Mouse (Mus musculus): ENCODE data around the gene Npl. TPM values are rescaled to one million over a fixed set of nuclear protein-coding genes. Genes with fewer than 3 reads are reported as not detected.
A peak's percentile ranks its signal among the peaks of the same experiment; 100 is the strongest.

Gene Npl
- polyA plus RNA-seq, 1 experiment from 2014 or later: 7.1 TPM

- no peaks in the 10 kb centered on the region for H3K4me1 ChIP-seq (replicated peaks)
- H3K27me3 ChIP-seq: no peaks in the 10 kb centered on the region
- H3K4me3 ChIP-seq (replicated peaks): no peak overlapping the region
- no peak overlapping the region for H3K27ac ChIP-seq (replicated peaks)
- ATAC-seq (ENCODE audit: insufficient read depth): no peak
- WGBS (ENCODE audit: insufficient replicate concordance): 61% methylated on average over 6 of the region's 6 CpGs
- H3K9me3 ChIP-seq (replicated peaks): no peaks in the 10 kb centered on the region
- no peak overlapping the region for H3K4me2 ChIP-seq
- no peak overlapping the region for H3K9ac ChIP-seq
- H3K36me3 ChIP-seq (replicated peaks): no peaks in the 10 kb centered on the region
These were observed 40.8 kb downstream of the Npl start for GRCm38 (mm10) chr1:153509012-153509411.

DNA sequence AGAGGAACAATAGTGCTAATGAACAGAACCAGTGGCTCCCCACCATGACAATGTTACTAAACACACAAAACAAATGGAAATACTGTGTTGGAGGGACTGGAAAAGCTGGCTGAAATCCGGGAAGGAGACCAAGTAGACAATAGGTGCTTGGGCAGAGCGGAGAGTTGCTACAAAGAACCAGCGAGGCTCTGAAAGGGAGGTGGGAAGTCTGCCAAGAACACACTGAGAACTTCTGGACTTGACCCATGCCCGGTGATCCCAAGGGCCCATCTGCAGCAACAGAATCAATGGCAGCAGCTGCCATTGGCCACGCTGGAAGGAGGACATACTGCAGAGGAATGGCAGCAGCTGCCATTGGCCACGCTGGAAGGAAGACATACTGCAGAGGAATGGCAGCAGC is 43.6 kb downstream of the Npl start:
- Histone ChIP-seq H3K4me1 (replicated peaks) (no peaks in the 10 kb centered on the region), H3K36me3 (replicated peaks) (no peaks in the 10 kb centered on the region), H3K4me3 (replicated peaks) (no peak overlapping the region), H3K4me2 (no peak overlapping the region), H3K9me3 (replicated peaks) (no peaks in the 10 kb centered on the region), H3K27ac (replicated peaks) (no peak overlapping the region), H3K9ac (no peak overlapping the region), H3K27me3 (no peaks in the 10 kb centered on the region)
- no peak for ATAC-seq (ENCODE audit: insufficient read depth)
- WGBS (ENCODE audit: insufficient replicate concordance): 68% methylated on average over 6 of the region's 6 CpGs

- peak; percentile 37 for ATAC-seq (ENCODE audit: insufficient read depth)
- H3K27me3 ChIP-seq: no peaks in the 10 kb centered on the region
- H3K9me3 ChIP-seq (replicated peaks): no peaks in the 10 kb centered on the region
- no peak overlapping the region for H3K9ac ChIP-seq
- 33% methylated on average over 5 of the region's 5 CpGs for WGBS (ENCODE audit: insufficient replicate concordance)
- no peak overlapping the region for H3K27ac ChIP-seq (replicated peaks)
- H3K4me1 ChIP-seq (replicated peaks): no peaks in the 10 kb centered on the region
- H3K36me3 ChIP-seq (replicated peaks): no peaks in the 10 kb centered on the region
- H3K4me3 ChIP-seq (replicated peaks): no peak overlapping the region
- H3K4me2 ChIP-seq: no peak overlapping the region
These were observed 48.1 kb downstream of the Npl start for GRCm38 (mm10) chr1:153501644-153502321.

GRCm38 (mm10) chr1:153500030-153500429 is 49.8 kb downstream of the Npl start:
- H3K4me2 ChIP-seq: no peak overlapping the region
- WGBS (ENCODE audit: insufficient replicate concordance): 66% methylated on average over 9 of the region's 9 CpGs
- no peak overlapping the region for H3K9ac ChIP-seq
- no peak overlapping the region for H3K4me3 ChIP-seq (replicated peaks)
- H3K27ac ChIP-seq (replicated peaks): no peak overlapping the region
- no peaks in the 10 kb centered on the region for H3K9me3 ChIP-seq (replicated peaks)
- no peak for ATAC-seq (ENCODE audit: insufficient read depth)
- no peaks in the 10 kb centered on the region for H3K27me3 ChIP-seq
- no peaks in the 10 kb centered on the region for H3K36me3 ChIP-seq (replicated peaks)
- H3K4me1 ChIP-seq (replicated peaks): no peaks in the 10 kb centered on the region

DNA sequence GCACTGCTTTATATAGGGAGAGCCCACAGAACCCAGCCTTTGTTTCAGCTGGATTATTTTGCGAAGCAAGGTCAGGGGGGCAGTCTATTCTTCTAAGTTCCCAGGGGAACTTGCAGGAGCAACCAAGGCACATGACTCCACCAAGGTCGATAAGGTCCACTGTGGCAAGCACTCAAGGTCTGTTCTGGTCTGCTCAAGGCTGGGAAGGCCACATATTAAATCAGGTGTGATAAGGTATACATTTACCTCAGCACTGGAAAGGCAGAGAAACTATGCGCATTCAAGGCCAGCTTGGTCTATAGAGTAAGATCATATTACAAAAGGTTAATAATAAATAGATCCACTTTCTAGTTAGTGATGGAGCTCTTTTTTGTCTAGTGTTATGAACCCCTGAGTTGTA is 53.8 kb downstream of the Npl start:
- Histone ChIP-seq H3K9me3 (replicated peaks) (no peaks in the 10 kb centered on the region), H3K27me3 (no peaks in the 10 kb centered on the region), H3K4me2 (no peak overlapping the region), H3K27ac (replicated peaks) (no peak overlapping the region), H3K4me1 (replicated peaks) (peaks cover 9% of the 10 kb centered on the region; the same call in 1 of the 2 replicates), H3K4me3 (replicated peaks) (no peak overlapping the region), H3K9ac (no peak overlapping the region), H3K36me3 (replicated peaks) (no peaks in the 10 kb centered on the region)
- no peak for ATAC-seq (ENCODE audit: insufficient read depth)
- WGBS (ENCODE audit: insufficient replicate concordance): 65% methylated on average over 3 of the region's 3 CpGs

DNA sequence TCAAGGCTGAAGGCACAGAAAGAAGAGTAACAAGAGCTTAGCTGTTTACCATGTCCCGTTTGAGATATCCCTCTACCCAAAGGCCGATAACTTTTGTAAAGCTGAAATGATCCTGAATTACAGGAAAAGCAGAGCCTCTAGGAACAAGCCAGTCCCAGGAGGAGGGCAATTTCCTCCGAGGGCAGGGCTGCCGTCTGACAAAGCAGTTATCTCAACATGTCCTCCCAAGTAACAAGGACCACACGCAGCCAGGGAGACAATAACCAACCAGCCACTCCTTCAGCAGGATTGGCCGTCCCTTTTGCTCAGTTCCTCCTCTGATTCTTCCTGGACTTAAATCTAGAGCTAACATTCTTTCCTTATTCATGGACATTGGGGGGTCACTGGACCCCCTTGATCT is 55.9 kb downstream of the Npl start:
- ATAC-seq (ENCODE audit: insufficient read depth): no peak
- H3K4me3 ChIP-seq (replicated peaks): no peak overlapping the region
- WGBS (ENCODE audit: insufficient replicate concordance): 26% methylated on average over 6 of the region's 6 CpGs

GRCm38 (mm10) chr1:153493338-153493737 is 56.5 kb downstream of the Npl start:
- Histone ChIP-seq H3K27me3 (no peaks in the 10 kb centered on the region), H3K4me2 (no peak overlapping the region), H3K9ac (no peak overlapping the region), H3K4me1 (replicated peaks) (peaks cover 11% of the 10 kb centered on the region; the same call in 1 of the 2 replicates), H3K36me3 (replicated peaks) (no peaks in the 10 kb centered on the region), H3K9me3 (replicated peaks) (no peaks in the 10 kb centered on the region), H3K27ac (replicated peaks) (no peak overlapping the region), H3K4me3 (replicated peaks) (no peak overlapping the region)
- WGBS (ENCODE audit: insufficient replicate concordance): 42% methylated on average over 4 of the region's 4 CpGs
- no peak for ATAC-seq (ENCODE audit: insufficient read depth)

More for the DNA sequence above, 55.9 kb downstream of the Npl start:
- Histone ChIP-seq H3K36me3 (replicated peaks) (no peaks in the 10 kb centered on the region), H3K4me1 (replicated peaks) (peaks cover 9% of the 10 kb centered on the region; the same call in 1 of the 2 replicates), H3K27me3 (no peaks in the 10 kb centered on the region), H3K27ac (replicated peaks) (no peak overlapping the region), H3K9ac (no peak overlapping the region), H3K9me3 (replicated peaks) (no peaks in the 10 kb centered on the region), H3K4me2 (no peak overlapping the region)

DNA sequence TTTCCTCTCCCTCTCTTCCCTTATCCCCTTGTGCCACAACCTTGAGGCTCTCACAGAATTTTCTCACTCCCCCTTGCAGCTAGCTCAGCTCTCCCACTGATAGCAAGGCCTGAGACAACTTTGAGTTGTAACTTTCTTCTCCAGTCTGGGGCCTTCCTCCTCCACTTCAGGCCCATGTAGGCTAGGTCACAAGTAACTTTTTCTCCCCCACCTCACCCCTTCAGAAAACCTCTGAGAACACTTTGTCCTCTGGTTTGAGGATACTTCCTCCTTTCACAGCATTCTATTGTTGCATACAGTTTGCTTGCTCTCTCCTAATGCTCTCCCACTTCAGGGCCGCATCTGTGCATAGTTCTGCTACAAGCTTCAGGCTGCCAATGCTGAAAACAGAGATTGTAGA is 58.0 kb downstream of the Npl start:
- H3K4me1 ChIP-seq (replicated peaks): peaks cover 18% of the 10 kb centered on the region
- no peaks in the 10 kb centered on the region for H3K9me3 ChIP-seq (replicated peaks)
- H3K4me3 ChIP-seq (replicated peaks): no peak overlapping the region
- H3K9ac ChIP-seq: no peak overlapping the region
- no peaks in the 10 kb centered on the region for H3K36me3 ChIP-seq (replicated peaks)
- no peaks in the 10 kb centered on the region for H3K27me3 ChIP-seq
- 60% methylated on average over 1 of the region's 1 CpGs for WGBS (ENCODE audit: insufficient replicate concordance)
- no peak for ATAC-seq (ENCODE audit: insufficient read depth)
- H3K27ac ChIP-seq (replicated peaks): no peak overlapping the region
- H3K4me2 ChIP-seq: no peak overlapping the region

DNA sequence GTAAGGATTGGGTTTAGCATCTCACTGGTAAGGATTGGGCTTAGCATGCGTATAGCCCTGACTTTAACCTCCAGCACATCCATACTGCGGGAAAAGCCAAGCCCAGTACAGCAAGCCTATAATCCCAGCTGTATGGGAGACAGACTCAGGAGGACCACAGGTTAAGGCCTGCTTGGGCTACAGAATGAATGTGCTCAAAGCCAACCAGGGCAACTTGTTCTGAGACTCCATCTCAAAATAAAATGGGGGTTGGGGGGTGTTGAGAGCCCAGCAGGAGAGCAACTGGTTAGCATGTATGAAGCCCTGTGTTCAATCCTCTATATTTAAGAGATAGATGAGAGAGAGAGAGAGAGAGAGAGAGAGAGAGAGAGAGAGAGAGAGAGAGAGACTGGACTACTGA is 58.5 kb downstream of the Npl start:
- Histone ChIP-seq H3K4me2 (no peak overlapping the region), H3K27ac (replicated peaks) (no peak overlapping the region), H3K4me3 (replicated peaks) (no peak overlapping the region), H3K4me1 (replicated peaks) (peaks cover 19% of the 10 kb centered on the region), H3K27me3 (no peaks in the 10 kb centered on the region), H3K9ac (no peak overlapping the region), H3K36me3 (replicated peaks) (no peaks in the 10 kb centered on the region), H3K9me3 (replicated peaks) (no peaks in the 10 kb centered on the region)
- whole genome bisulfite sequencing (ENCODE audit: insufficient replicate concordance): 74% methylated on average over 2 of the region's 2 CpGs
- ATAC-seq (ENCODE audit: insufficient read depth): no peak

DNA sequence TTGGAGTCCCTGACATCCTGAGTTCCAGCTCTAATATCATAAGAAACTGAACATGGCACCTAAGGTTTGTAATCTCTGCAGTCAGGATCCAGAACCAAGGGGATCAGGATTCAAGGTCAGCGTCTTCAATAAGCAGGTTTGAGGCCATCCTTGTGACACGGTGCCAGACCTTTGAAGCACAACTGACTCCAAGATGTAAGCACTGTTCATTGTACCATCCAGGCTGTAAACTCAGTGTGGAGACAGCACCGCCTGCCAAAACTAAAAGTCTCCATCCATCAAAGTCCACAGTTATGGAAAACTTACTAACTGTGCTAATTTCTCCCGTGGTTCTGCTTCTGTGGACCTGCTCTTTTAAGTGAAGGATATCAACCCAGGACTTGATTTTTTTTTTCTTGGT is 59.9 kb downstream of the Npl start:
- no peak overlapping the region for H3K27ac ChIP-seq (replicated peaks)
- H3K4me3 ChIP-seq (replicated peaks): no peak overlapping the region
- H3K36me3 ChIP-seq (replicated peaks): no peaks in the 10 kb centered on the region; the same call in 1 of the 2 replicates
- H3K27me3 ChIP-seq: no peaks in the 10 kb centered on the region
- 75% methylated on average over 4 of the region's 4 CpGs for WGBS (ENCODE audit: insufficient replicate concordance)
- peaks cover 33% of the 10 kb centered on the region for H3K4me1 ChIP-seq (replicated peaks)
- ATAC-seq (ENCODE audit: insufficient read depth): no peak
- no peaks in the 10 kb centered on the region for H3K9me3 ChIP-seq (replicated peaks)
- H3K9ac ChIP-seq: no peak overlapping the region
- H3K4me2 ChIP-seq: no peak overlapping the region

DNA sequence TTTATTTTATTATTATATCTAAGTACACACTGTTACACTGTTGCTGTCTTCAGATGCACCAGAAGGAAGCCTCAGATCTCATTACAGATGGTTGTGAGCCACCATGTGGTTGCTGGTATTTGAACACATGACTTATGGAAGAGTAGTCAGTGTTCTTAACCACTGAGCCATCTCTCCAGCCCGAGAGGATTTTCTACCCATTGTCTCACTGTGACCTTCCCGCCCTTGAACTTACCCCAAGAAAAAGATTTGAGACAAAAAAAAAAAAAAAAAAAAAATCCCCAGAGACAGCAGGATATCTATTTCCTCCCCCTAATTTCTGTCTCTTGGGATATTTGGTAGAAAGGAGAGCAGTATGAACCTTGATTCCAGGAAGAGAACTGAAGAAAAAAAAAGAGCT is 60.3 kb downstream of the Npl start:
- Histone ChIP-seq H3K27me3 (no peaks in the 10 kb centered on the region), H3K9me3 (replicated peaks) (no peaks in the 10 kb centered on the region), H3K9ac (no peak overlapping the region), H3K4me3 (replicated peaks) (no peak overlapping the region), H3K4me2 (no peak overlapping the region), H3K4me1 (replicated peaks) (peaks cover 37% of the 10 kb centered on the region), H3K27ac (replicated peaks) (no peak overlapping the region), H3K36me3 (replicated peaks) (peaks cover 1% of the 10 kb centered on the region; the same call in 1 of the 2 replicates)
- 50% methylated on average over 2 of the region's 2 CpGs for WGBS (ENCODE audit: insufficient replicate concordance)
- no peak for ATAC-seq (ENCODE audit: insufficient read depth)

- H3K4me2 ChIP-seq: no peak overlapping the region
- no peaks in the 10 kb centered on the region for H3K9me3 ChIP-seq (replicated peaks)
- ATAC-seq (ENCODE audit: insufficient read depth): no peak
- H3K4me3 ChIP-seq (replicated peaks): no peak overlapping the region
- peaks cover 5% of the 10 kb centered on the region for H3K36me3 ChIP-seq (replicated peaks)
- no peak overlapping the region for H3K27ac ChIP-seq (replicated peaks)
- H3K9ac ChIP-seq: no peak overlapping the region
- WGBS (ENCODE audit: insufficient replicate concordance): 27% methylated on average over 7 of the region's 7 CpGs
- H3K27me3 ChIP-seq: no peaks in the 10 kb centered on the region
- peaks cover 41% of the 10 kb centered on the region for H3K4me1 ChIP-seq (replicated peaks)
These were observed 60.7 kb downstream of the Npl start for GRCm38 (mm10) chr1:153489132-153489531.
